In genomic region chr8:61522132-61522531, GRCm38 (mm10) we compare ENCODE assay signal across 9 mouse cellular contexts. TPM values are rescaled to one million over a fixed set of nuclear protein-coding genes. Genes with fewer than 3 reads are reported as not detected.
DNase-seq lines count a peak whose midpoint lies in the region; ATAC-seq and TF ChIP-seq lines count a peak whose summit lies in the region.
"Had no signal": no experiment of that assay in that cellular context is flagged by ENCODE, and none has a peak within 500 bp of the region (broad histone marks: within the 10 kb centered on the region; RNA-seq: fewer than 3 reads in every experiment).

No protein-coding gene starts in this region.

- H3K36me3 ChIP-seq in embryonic facial prominence, embryonic 11.5 days (replicated peaks; ENCODE audit: control insufficient read depth, insufficient read depth, low read depth, low read length) = no peaks in the 10 kb centered on the region; the same call in 1 of the 2 replicates
- H3K36me3 ChIP-seq in embryonic facial prominence, embryonic 10.5 days (replicated peaks) = peaks cover 94% of the 10 kb centered on the region
- peaks cover 58% of the 10 kb centered on the region for H3K36me3 ChIP-seq in lung, embryonic 14.5 days (ENCODE audit: insufficient read depth)

- no peaks in the 10 kb centered on the region for H3K4me1 ChIP-seq in embryonic facial prominence, embryonic 11.5 days (ENCODE audit: control insufficient read depth, insufficient read depth, low read length)
- 0 out of 2 replicates have a peak, but pooled peaks cover 4% of the 10 kb centered on the region for H3K4me1 ChIP-seq in embryonic facial prominence, embryonic 10.5 days
- no peaks in the 10 kb centered on the region for H3K4me1 ChIP-seq in lung, embryonic 14.5 days (ENCODE audit: insufficient read depth)
- no peaks in the 10 kb centered on the region for H3K4me1 ChIP-seq in lung, adult 2 months (ENCODE audit: control insufficient read depth, insufficient read depth, low read length)

- H3K27ac ChIP-seq in embryonic facial prominence, embryonic 11.5 days (replicated peaks; ENCODE audit: low read depth, low read length) = no peak overlapping the region
- H3K27ac ChIP-seq in embryonic facial prominence, embryonic 10.5 days (replicated peaks) = no peak overlapping the region
- no peak overlapping the region for H3K27ac ChIP-seq in lung, embryonic 14.5 days (ENCODE audit: low read depth)
- H3K27ac ChIP-seq: neural tube, embryonic 12.5 days had no signal

- H3K27me3 ChIP-seq in embryonic facial prominence, embryonic 11.5 days (ENCODE audit: control insufficient read depth, insufficient read depth, low read length) = no peaks in the 10 kb centered on the region
- no peaks in the 10 kb centered on the region for H3K27me3 ChIP-seq in embryonic facial prominence, embryonic 10.5 days (replicated peaks; ENCODE audit: low read depth, poor library complexity, severe bottlenecking)
- no peaks in the 10 kb centered on the region for H3K27me3 ChIP-seq in lung, embryonic 14.5 days (ENCODE audit: insufficient read depth, low read length)
- H3K27me3 ChIP-seq: neural tube, embryonic 12.5 days had no signal

- no peak overlapping the region for H3K4me2 ChIP-seq in embryonic facial prominence, embryonic 11.5 days (ENCODE audit: low read depth, low read length)
- no peak overlapping the region for H3K4me2 ChIP-seq in lung, embryonic 14.5 days
- H3K4me2 ChIP-seq: neural tube, embryonic 12.5 days had no signal

- no peak for TF ChIP-seq POLR2A in lung, adult 2 months (IDR thresholded peaks at IDR 0.05; ENCODE audit: borderline replicate concordance, extremely low read depth, low read depth, low read length)

- H3K4me3 ChIP-seq in embryonic facial prominence, embryonic 11.5 days (ENCODE audit: low read depth, low read length) = no peak overlapping the region
- no peak overlapping the region for H3K4me3 ChIP-seq in embryonic facial prominence, embryonic 10.5 days
- H3K4me3 ChIP-seq in lung, embryonic 14.5 days (ENCODE audit: low read depth, low read length) = no peak overlapping the region
- H3K4me3 ChIP-seq in lung, adult 2 months (replicated peaks; ENCODE audit: extremely low read depth, low read depth, low read length) = no peak overlapping the region
- H3K4me3 ChIP-seq: neural tube, embryonic 12.5 days had no signal

- TF ChIP-seq CTCF in lung, embryonic 14.5 days (IDR thresholded peaks at IDR 0.05; ENCODE audit: low read depth) = peak; percentile 60
- no peak for TF ChIP-seq CTCF in lung, adult 2 months (IDR thresholded peaks at IDR 0.05; ENCODE audit: insufficient read depth, low read length)

- WGBS in embryonic facial prominence, embryonic 11.5 days = 22% methylated on average over 1 of the region's 1 CpGs
- WGBS in embryonic facial prominence, embryonic 10.5 days = 21% methylated on average over 1 of the region's 1 CpGs
- WGBS in lung, embryonic 14.5 days = 0% methylated on average over 1 of the region's 1 CpGs
- 6% methylated on average over 1 of the region's 1 CpGs for WGBS in lung, adult 2 months

- H3K9ac ChIP-seq in embryonic facial prominence, embryonic 11.5 days (replicated peaks; ENCODE audit: low read length) = no peak overlapping the region
- no peak overlapping the region for H3K9ac ChIP-seq in lung, embryonic 14.5 days
- H3K9ac ChIP-seq: neural tube, embryonic 12.5 days had no signal

- intact Hi-C loops in gastrocnemius, postnatal 14 days (cut with DNase I; ENCODE audit: low total_unique reads) = no loop called here

- ATAC-seq in embryonic facial prominence, embryonic 11.5 days (replicated peaks; ENCODE audit: insufficient number of reproducible peaks, low FRiP score, low TSS enrichment, low read depth) = no peak
- no peak for ATAC-seq in lung, embryonic 14.5 days (ENCODE audit: insufficient read depth)

- no peaks in the 10 kb centered on the region for H3K9me3 ChIP-seq in embryonic facial prominence, embryonic 11.5 days (replicated peaks; ENCODE audit: control insufficient read depth, low read length)
- H3K9me3 ChIP-seq in embryonic facial prominence, embryonic 10.5 days = no peaks in the 10 kb centered on the region
- no peaks in the 10 kb centered on the region for H3K9me3 ChIP-seq in lung, embryonic 14.5 days (ENCODE audit: low read depth, low read length)
- H3K9me3 ChIP-seq: neural tube, embryonic 12.5 days had no signal

- peak; percentile 65 for DNase-seq in embryonic facial prominence, embryonic 11.5 days (ENCODE audit: low spot score)
- DNase-seq in embryonic facial prominence, embryonic 10.5 days (ENCODE audit: low spot score) = no peak
- DNase-seq in lung, embryonic 14.5 days = peak; percentile 76
- DNase-seq in lung, adult 2 months = no peak
- peak; percentile 49 for DNase-seq in R1 (ENCODE audit: low read depth, low spot score)
- DNase-seq in layer of hippocampus, adult 9-10 months (ENCODE audit: low spot score) = peak; percentile 44
- peak; percentile 19 for DNase-seq in right cerebral cortex, postnatal 14 days
- DNase-seq in gastrocnemius, postnatal 14 days = no peak

RNA-seq across cellular contexts. Expression of gene Cbr4, which starts 34.6 kb away (rescaled TPM):
- polyA plus RNA-seq in embryonic facial prominence, embryonic 11.5 days (2014; fragmentation: Nextera tagmentation; extraction: Ambion mirVana) = 34.3 and 35.1 TPM in 2 replicates
- polyA plus RNA-seq in embryonic facial prominence, embryonic 10.5 days (2016; fragmentation: Nextera tagmentation; extraction: Ambion mirVana) = 26.9 and 31.6 TPM in 2 replicates
- 26.4 and 31.6 TPM in 2 replicates for polyA plus RNA-seq in lung, embryonic 14.5 days (2014; fragmentation: Nextera tagmentation; extraction: Ambion mirVana)
- polyA plus RNA-seq in lung, adult 2 months (2012; rRNA removed) = 3.6 and 5.6 TPM in 2 replicates
- 10 to 100 TPM; 32.1 to 36.7 TPM for total RNA-seq in gastrocnemius, postnatal 14 days (2021)

Comparison
In these comparisons a context has a peak if more than half of its experiments do, and no peak if none do; other contexts are left out.
1. DNase-seq: peak in embryonic facial prominence, embryonic 11.5 days (single experiment), lung, embryonic 14.5 days (single experiment), R1 (single experiment), layer of hippocampus, adult 9-10 months (single experiment) and right cerebral cortex, postnatal 14 days (single experiment); none in embryonic facial prominence, embryonic 10.5 days (single experiment), lung, adult 2 months (single experiment) and gastrocnemius, postnatal 14 days (single experiment).